Mouse (Mus musculus) C2C12 (cell line): ENCODE results near the gene Slc4a1. TPM values are rescaled to one million over a fixed set of nuclear protein-coding genes. Genes with fewer than 3 reads are reported as not detected.

ENCODE experiments used
- H3K27me3 ChIP-seq: one replicate; pipeline ENCODE4 v1.6.1; 2011; ENCODE audit not compliant: control insufficient read depth, insufficient read depth, insufficient read length
- H3K36me3 ChIP-seq: one replicate; pipeline ENCODE4 v1.6.1; 2011; ENCODE audit not compliant: control insufficient read depth, insufficient read depth
- H3K4me3 ChIP-seq: one replicate; pipeline ENCODE4 v1.5.1; 2011; ENCODE audit warnings: mild to moderate bottlenecking, control low read depth; ENCODE audit not compliant: poor library complexity, insufficient read depth, severe bottlenecking
- H3K79me2 ChIP-seq: one replicate; pipeline ENCODE4 v1.6.1; 2011; ENCODE audit not compliant: control insufficient read depth, insufficient read depth
- H3K79me3 ChIP-seq: one replicate; pipeline ENCODE4 v1.6.1; 2011; ENCODE audit warnings: low read depth, control low read depth
- H3ac ChIP-seq: one replicate; pipeline ENCODE3; 2011; ENCODE audit warnings: low read depth; ENCODE audit not compliant: control insufficient read depth, insufficient read length
- CEBPB ChIP-seq: IDR thresholded peaks from one replicate; pipeline ENCODE4 v1.6.1; 2011; ENCODE audit warnings: low read depth, mild to moderate bottlenecking, control low read depth, moderate library complexity
- CTCF ChIP-seq: IDR thresholded peaks from one replicate; pipeline ENCODE4 v1.5.1; 2011; ENCODE audit not compliant: control insufficient read depth, insufficient read depth, insufficient read length
- FOSL1 ChIP-seq: IDR thresholded peaks from one replicate; pipeline ENCODE4 v1.8.0; 2011; ENCODE audit warnings: mild to moderate bottlenecking, low read length; ENCODE audit not compliant: poor library complexity, insufficient read depth, severe bottlenecking
- MAX ChIP-seq: IDR thresholded peaks from one replicate; pipeline ENCODE4 v1.6.1; 2011; ENCODE audit warnings: mild to moderate bottlenecking, control low read depth
- MYOD1 ChIP-seq: IDR thresholded peaks from one replicate; pipeline ENCODE4 v1.6.1; 2011; ENCODE audit warnings: low read depth; ENCODE audit not compliant: control insufficient read depth, insufficient read length
- MYOG ChIP-seq: IDR thresholded peaks from one replicate; pipeline ENCODE4 v1.6.1; 2011; ENCODE audit not compliant: control insufficient read depth, insufficient read length; ENCODE audit errors: extremely low read depth
- USF1 ChIP-seq: IDR thresholded peaks from one replicate; pipeline ENCODE4 v1.6.1; 2011; ENCODE audit warnings: low read depth, mild to moderate bottlenecking, control low read depth, moderate library complexity
- polyA plus RNA-seq: library from polyadenylated mRNA; unstranded; fragments of >200 nt; fragmentation: generic; extraction: Trizol; gene quantifications from one replicate; pipeline ENCODE4 v1.2.1, GENCODE M21; 2012; ENCODE audit warnings: missing spikeins

Slc4a1 gene
- polyA plus RNA-seq, 1 experiment = not detected

GRCm38 (mm10) chr11:102400513-102401084, 34.6 kb upstream of the Slc4a1 start:
- Histone ChIP-seq H3K4me3 (no peak overlapping the region), H3K79me2 (no peaks in the 10 kb centered on the region), H3K27me3 (no peaks in the 10 kb centered on the region)

GRCm38 (mm10) chr11:102399610-102400072, 33.6 kb upstream of the Slc4a1 start:
- Histone ChIP-seq H3K27me3 (no peaks in the 10 kb centered on the region), H3K4me3 (no peak overlapping the region), H3K36me3 (peaks cover 15% of the 10 kb centered on the region), H3K79me2 (no peaks in the 10 kb centered on the region), H3K79me3 (no peaks in the 10 kb centered on the region), H3ac (no peak overlapping the region)
- no peak for TF ChIP-seq USF1
- TF ChIP-seq MYOG = no peak
- TF ChIP-seq MAX = no peak
- no peak for TF ChIP-seq CEBPB
- no peak for TF ChIP-seq MYOD1
- no peak for TF ChIP-seq FOSL1

More at GRCm38 (mm10) chr11:102400513-102401084, 34.6 kb upstream of the Slc4a1 start:
- no peak for TF ChIP-seq CTCF
- no peak for TF ChIP-seq CEBPB
- TF ChIP-seq USF1 = no peak
- no peak for TF ChIP-seq MAX
- no peak for TF ChIP-seq MYOD1
- H3K79me3 ChIP-seq = no peaks in the 10 kb centered on the region
- peaks cover 15% of the 10 kb centered on the region for H3K36me3 ChIP-seq
- no peak overlapping the region for H3ac ChIP-seq

GRCm38 (mm10) chr11:102399107-102399506, 33.1 kb upstream of the Slc4a1 start:
- H3K27me3 ChIP-seq = no peaks in the 10 kb centered on the region

GRCm38 (mm10) chr11:102398007-102398825, 32.2 kb upstream of the Slc4a1 start:
- Histone ChIP-seq H3K79me3 (no peaks in the 10 kb centered on the region), H3K27me3 (no peaks in the 10 kb centered on the region), H3ac (no peak overlapping the region), H3K79me2 (no peaks in the 10 kb centered on the region), H3K4me3 (no peak overlapping the region), H3K36me3 (peaks cover 10% of the 10 kb centered on the region)
- TF ChIP-seq USF1 (no peak), MYOG (no peak), MAX (no peak), FOSL1 (no peak), CEBPB (no peak), CTCF (no peak), MYOD1 (no peak)

More at GRCm38 (mm10) chr11:102399107-102399506, 33.1 kb upstream of the Slc4a1 start:
- TF ChIP-seq MYOG (no peak), FOSL1 (no peak), MAX (no peak), CTCF (no peak), MYOD1 (no peak)
- Histone ChIP-seq H3ac (no peak overlapping the region), H3K36me3 (peaks cover 15% of the 10 kb centered on the region), H3K79me3 (no peaks in the 10 kb centered on the region), H3K4me3 (no peak overlapping the region), H3K79me2 (no peaks in the 10 kb centered on the region)

GRCm38 (mm10) chr11:102396671-102397141, 30.7 kb upstream of the Slc4a1 start:
- no peak overlapping the region for H3K4me3 ChIP-seq
- no peak for TF ChIP-seq MAX
- H3K36me3 ChIP-seq = no peaks in the 10 kb centered on the region
- H3K27me3 ChIP-seq = no peaks in the 10 kb centered on the region
- no peak overlapping the region for H3ac ChIP-seq
- H3K79me3 ChIP-seq = no peaks in the 10 kb centered on the region
- H3K79me2 ChIP-seq = no peaks in the 10 kb centered on the region

- Histone ChIP-seq H3K4me3 (no peak overlapping the region), H3K27me3 (no peaks in the 10 kb centered on the region)
- no peak for TF ChIP-seq MAX
- TF ChIP-seq CEBPB = no peak
- TF ChIP-seq MYOG = no peak
- no peak for TF ChIP-seq FOSL1
- TF ChIP-seq CTCF = no peak
- TF ChIP-seq MYOD1 = no peak
- no peak for TF ChIP-seq USF1
Measured at GRCm38 (mm10) chr11:102396263-102396662, 30.3 kb upstream of the Slc4a1 start.

More at GRCm38 (mm10) chr11:102396263-102396662, 30.3 kb upstream of the Slc4a1 start:
- Histone ChIP-seq H3K36me3 (no peaks in the 10 kb centered on the region), H3K79me2 (no peaks in the 10 kb centered on the region), H3ac (no peak overlapping the region), H3K79me3 (no peaks in the 10 kb centered on the region)
